Mouse (Mus musculus) cerebral cortex, adult 2 months (tissue): ENCODE measurements around the gene Crcp.

ENCODE experiments used
- WGBS: fragments of 180-500 bp; shearing (Covaris S2); methylation state at CpG from one replicate; pipeline ENCODE4 v1.1.7; 2018; 5-methylcytosine and 5-hydroxymethylcytosine counted together

Crcp gene

DNA sequence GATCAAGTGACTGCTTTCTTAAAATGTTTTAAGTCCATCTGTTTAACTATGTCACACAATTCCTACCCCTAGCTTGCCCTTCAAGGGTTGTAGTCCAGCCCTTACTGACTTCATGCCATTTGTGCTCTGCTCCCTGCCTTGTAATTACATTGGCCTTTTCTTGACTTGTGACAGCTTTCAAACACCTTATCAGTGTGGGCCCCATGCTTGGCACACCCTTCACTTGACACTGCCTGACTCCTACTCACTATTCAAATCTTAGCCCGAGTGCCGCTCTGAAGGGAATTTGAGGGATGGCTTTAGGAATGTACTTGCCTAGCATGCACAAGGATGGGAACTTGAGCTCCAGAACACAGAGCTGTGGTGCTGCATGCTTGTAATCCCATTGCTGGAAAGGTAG is 68.7 kb downstream of the Crcp start:
- WGBS, result 62% methylated on average over 2 of the region's 2 CpGs

DNA sequence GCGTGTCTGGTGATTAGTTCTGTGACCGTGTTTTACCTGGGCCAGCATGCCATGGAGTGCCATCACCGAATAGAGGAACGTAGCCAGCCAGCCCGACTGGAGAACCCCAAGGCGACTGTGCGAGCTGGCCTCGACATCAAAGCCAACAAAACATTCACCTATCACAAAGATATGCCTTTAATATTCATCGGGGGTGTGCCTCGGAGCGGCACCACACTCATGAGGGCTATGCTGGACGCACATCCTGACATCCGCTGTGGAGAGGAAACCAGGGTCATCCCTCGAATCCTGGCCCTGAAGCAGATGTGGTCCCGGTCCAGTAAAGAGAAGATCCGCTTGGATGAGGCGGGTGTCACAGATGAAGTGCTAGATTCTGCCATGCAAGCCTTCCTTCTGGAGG is 72.6 kb downstream of the Crcp start:
- WGBS, result 97% methylated on average over 17 of the region's 17 CpGs

DNA sequence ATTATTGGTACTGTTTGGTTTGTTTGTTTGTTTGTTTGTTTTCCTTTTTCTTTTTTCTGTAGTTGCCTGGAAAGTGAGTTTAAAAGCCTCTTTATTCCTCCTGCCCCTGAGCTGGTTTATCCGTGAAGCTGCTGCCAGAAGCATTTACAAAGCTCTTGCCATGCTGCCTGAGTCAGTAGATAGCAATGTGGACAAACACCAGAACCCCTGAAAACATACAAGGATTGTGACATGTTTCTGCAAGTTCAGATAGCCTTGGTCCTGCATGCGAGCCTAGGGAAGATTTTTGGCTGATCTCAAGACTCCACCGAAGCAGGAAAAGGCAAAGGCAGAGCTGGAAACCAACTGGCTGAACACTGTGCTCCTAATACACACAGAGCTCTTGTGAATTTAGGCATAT is 80.3 kb downstream of the Crcp start:
- WGBS, result 69% methylated on average over 3 of the region's 3 CpGs
